Mouse (Mus musculus) heart, embryonic 11.5 days (tissue): Measurements from ENCODE around the gene Upk3a. TPM values are rescaled to one million over a fixed set of nuclear protein-coding genes. Genes with fewer than 3 reads are reported as not detected.

Source experiments
- ATAC-seq: fragments of 200-750 bp; cut with Nextera tagmentation; replicated peaks from 2 replicates; pipeline ENCODE4 v1.8.0; 2017; ENCODE audit warnings: moderate library complexity; ENCODE audit not compliant: insufficient number of reproducible peaks, low FRiP score, low TSS enrichment
- H3K27ac ChIP-seq: fragments of 300-500 bp; sonication (generic); 2 replicates; pipeline ENCODE4 v1.5.1; 2014; ENCODE audit warnings: mild to moderate bottlenecking, low read depth, low read length
- H3K27me3 ChIP-seq: fragments of 300-500 bp; sonication (generic); 2 replicates; pipeline ENCODE4 v1.6.1; 2014; ENCODE audit warnings: mild to moderate bottlenecking, low read length, mixed read lengths; ENCODE audit not compliant: control insufficient read depth, insufficient read depth
- H3K36me3 ChIP-seq: fragments of 300-500 bp; sonication (generic); 2 replicates; pipeline ENCODE4 v1.6.1; 2014; ENCODE audit warnings: mild to moderate bottlenecking, low read length, moderate library complexity, mixed read lengths; ENCODE audit not compliant: control insufficient read depth, insufficient read depth
- H3K4me1 ChIP-seq: fragments of 300-500 bp; sonication (generic); 2 replicates; pipeline ENCODE4 v1.6.1; 2014; ENCODE audit warnings: low read length; ENCODE audit not compliant: control insufficient read depth, insufficient read depth
- H3K4me2 ChIP-seq: fragments of 300-500 bp; sonication (generic); 2 replicates; pipeline ENCODE4 v1.6.1; 2014; ENCODE audit warnings: mild to moderate bottlenecking, moderate library complexity
- H3K4me3 ChIP-seq: fragments of 300-500 bp; sonication (generic); 2 replicates; pipeline ENCODE4 v1.5.1; 2014; ENCODE audit warnings: low read depth, low read length
- H3K9ac ChIP-seq: fragments of 300-500 bp; sonication (generic); 2 replicates; pipeline ENCODE4 v1.6.1; 2014; ENCODE audit warnings: mild to moderate bottlenecking, low read depth, low read length, moderate library complexity
- H3K9me3 ChIP-seq: fragments of 300-500 bp; sonication (generic); replicated peaks from 2 replicates; pipeline ENCODE4 v1.6.1; 2016; ENCODE audit warnings: low read length; ENCODE audit not compliant: control insufficient read depth
- WGBS: fragments of 180-500 bp; shearing (Covaris S2); extraction: QIAGEN DNeasy Blood & Tissue Kit; methylation state at CpG from one replicate; pipeline ENCODE4 v1.1.7; 2014; ENCODE audit not compliant: insufficient replicate concordance; 5-methylcytosine and 5-hydroxymethylcytosine counted together
- polyA plus RNA-seq: library from polyadenylated mRNA; unstranded; fragments of >200 nt; fragmentation: Nextera tagmentation; extraction: Ambion mirVana; gene quantifications from 2 replicates; pipeline ENCODE4 v1.2.1, GENCODE M21; 2014

The Upk3a gene
- polyA plus RNA-seq, 1 experiment from 2014 or later, result not detected

- Histone ChIP-seq H3K4me2 (peak overlapping the region; percentile 87), H3K4me3 (peak overlapping the region; percentile 79), H3K9ac (peak overlapping the region; percentile 86), H3K36me3 (no peaks in the 10 kb centered on the region), H3K27me3 (peaks cover 8% of the 10 kb centered on the region), H3K27ac (no peak overlapping the region), H3K9me3 (no peaks in the 10 kb centered on the region), H3K4me1 (peaks cover 18% of the 10 kb centered on the region)
- WGBS, result 5% methylated on average over 8 of the region's 8 CpGs
- no peak for ATAC-seq
Measured at GRCm38 (mm10) chr15:85037343-85037690, 20.4 kb downstream of the Upk3a start.

GRCm38 (mm10) chr15:85041546-85042225 lies 24.7 kb downstream of the Upk3a start:
- peak overlapping the region; percentile 74 for H3K27ac ChIP-seq
- no peak overlapping the region for H3K4me3 ChIP-seq
- no peaks in the 10 kb centered on the region for H3K9me3 ChIP-seq
- no peaks in the 10 kb centered on the region for H3K36me3 ChIP-seq
- no peaks in the 10 kb centered on the region for H3K27me3 ChIP-seq
- peaks cover 34% of the 10 kb centered on the region for H3K4me1 ChIP-seq
- H3K9ac ChIP-seq, result no peak overlapping the region
- no peak for ATAC-seq
- 75% methylated on average over 10 of the region's 10 CpGs for WGBS
- H3K4me2 ChIP-seq, result no peak overlapping the region

- Histone ChIP-seq H3K4me1 (peaks cover 31% of the 10 kb centered on the region), H3K4me2 (no peak overlapping the region), H3K36me3 (no peaks in the 10 kb centered on the region), H3K9me3 (no peaks in the 10 kb centered on the region), H3K27me3 (no peaks in the 10 kb centered on the region), H3K4me3 (no peak overlapping the region), H3K9ac (no peak overlapping the region), H3K27ac (peak overlapping the region; percentile 74)
- peak; percentile 53; the same call in 1 of the 2 replicates for ATAC-seq
- 16% methylated on average over 4 of the region's 4 CpGs for WGBS
Measured at GRCm38 (mm10) chr15:85042361-85042954, 25.5 kb downstream of the Upk3a start.

DNA sequence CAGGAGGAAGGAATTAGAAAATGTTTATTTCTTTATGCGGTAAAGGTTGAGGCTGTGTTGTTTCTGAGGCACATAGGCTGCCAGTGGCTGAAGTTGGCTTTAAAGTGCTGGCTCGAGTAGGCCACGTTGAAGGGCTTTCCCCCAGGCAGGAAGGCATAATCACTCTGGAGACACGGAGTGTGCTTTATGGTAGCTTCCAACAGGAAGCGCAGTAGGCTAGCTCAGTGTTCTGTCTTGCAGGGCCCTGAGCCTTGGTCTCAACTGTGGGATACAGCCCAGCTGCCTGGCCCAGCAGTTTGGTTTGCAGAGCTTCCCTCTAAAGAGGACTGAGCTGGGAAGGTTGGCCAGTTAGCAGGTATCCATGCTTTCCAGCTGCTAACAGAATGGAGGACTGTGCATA lies 26.2 kb downstream of the Upk3a start:
- peak overlapping the region; percentile 74; the same call in 1 of the 2 replicates for H3K27ac ChIP-seq
- H3K4me1 ChIP-seq, result peaks cover 25% of the 10 kb centered on the region
- no peaks in the 10 kb centered on the region for H3K27me3 ChIP-seq
- H3K4me2 ChIP-seq, result no peak overlapping the region
- H3K9ac ChIP-seq, result peak overlapping the region; percentile 24; the same call in 1 of the 2 replicates
- no peak for ATAC-seq
- no peaks in the 10 kb centered on the region for H3K9me3 ChIP-seq
- no peak overlapping the region for H3K4me3 ChIP-seq
- WGBS, result 48% methylated on average over 5 of the region's 5 CpGs
- no peaks in the 10 kb centered on the region for H3K36me3 ChIP-seq

GRCm38 (mm10) chr15:85043761-85044160 lies 26.8 kb downstream of the Upk3a start:
- Histone ChIP-seq H3K9ac (no peak overlapping the region), H3K4me2 (no peak overlapping the region), H3K27me3 (no peaks in the 10 kb centered on the region), H3K9me3 (no peaks in the 10 kb centered on the region), H3K4me1 (peaks cover 23% of the 10 kb centered on the region), H3K36me3 (no peaks in the 10 kb centered on the region), H3K4me3 (no peak overlapping the region), H3K27ac (no peak overlapping the region)
- no peak for ATAC-seq
- WGBS, result 62% methylated on average over 5 of the region's 5 CpGs

- H3K9ac ChIP-seq, result no peak overlapping the region
- no peaks in the 10 kb centered on the region for H3K27me3 ChIP-seq
- peaks cover 21% of the 10 kb centered on the region for H3K4me1 ChIP-seq
- WGBS, result 87% methylated on average over 14 of the region's 14 CpGs
- no peak for ATAC-seq
- no peak overlapping the region for H3K4me2 ChIP-seq
- H3K9me3 ChIP-seq, result no peaks in the 10 kb centered on the region
- H3K27ac ChIP-seq, result no peak overlapping the region
- H3K36me3 ChIP-seq, result peaks cover 8% of the 10 kb centered on the region
- H3K4me3 ChIP-seq, result no peak overlapping the region
Measured at GRCm38 (mm10) chr15:85046230-85046950, 29.4 kb downstream of the Upk3a start.

GRCm38 (mm10) chr15:85047865-85048264 lies 30.9 kb downstream of the Upk3a start:
- H3K27ac ChIP-seq, result no peak overlapping the region
- no peak for ATAC-seq
- H3K27me3 ChIP-seq, result no peaks in the 10 kb centered on the region
- 89% methylated on average over 4 of the region's 4 CpGs for WGBS
- H3K36me3 ChIP-seq, result peaks cover 8% of the 10 kb centered on the region
- no peak overlapping the region for H3K4me3 ChIP-seq
- peaks cover 11% of the 10 kb centered on the region; the same call in 1 of the 2 replicates for H3K4me1 ChIP-seq
- H3K9me3 ChIP-seq, result no peaks in the 10 kb centered on the region
- no peak overlapping the region for H3K9ac ChIP-seq
- H3K4me2 ChIP-seq, result no peak overlapping the region

DNA sequence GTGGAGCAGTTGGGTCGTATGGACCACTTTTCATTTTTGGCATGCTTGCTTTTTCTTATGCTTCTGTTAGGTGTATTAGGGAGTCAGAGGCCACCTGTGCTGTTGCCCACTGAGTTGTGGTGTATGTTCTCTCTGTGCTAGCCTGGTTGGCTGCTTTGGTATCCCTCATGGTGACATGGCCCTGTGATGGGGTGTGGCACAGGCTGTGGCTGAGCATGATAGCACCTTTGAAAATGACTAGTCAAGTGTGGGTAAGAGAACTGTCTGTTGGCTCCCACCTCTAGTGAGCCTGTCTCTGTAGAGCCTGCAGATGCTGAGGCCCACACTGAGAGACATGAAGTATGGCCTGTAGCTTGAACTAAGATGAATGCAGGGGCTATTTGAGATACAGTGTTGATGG lies 32.8 kb downstream of the Upk3a start:
- no peak overlapping the region for H3K27ac ChIP-seq
- no peaks in the 10 kb centered on the region for H3K9me3 ChIP-seq
- H3K4me3 ChIP-seq, result no peak overlapping the region
- no peaks in the 10 kb centered on the region for H3K27me3 ChIP-seq
- no peak for ATAC-seq
- H3K36me3 ChIP-seq, result peaks cover 13% of the 10 kb centered on the region
- no peaks in the 10 kb centered on the region for H3K4me1 ChIP-seq
- 89% methylated on average over 1 of the region's 1 CpGs for WGBS
- no peak overlapping the region for H3K9ac ChIP-seq
- H3K4me2 ChIP-seq, result no peak overlapping the region
